Mouse (Mus musculus): ENCODE data around the gene Myof.

Myof gene

GRCm38 (mm10) chr19:38043281-38043981 is at the start of gene Myof:
TSS of gene Myof (minus strand) at chr19:38043577.
- DNase-seq (ENCODE audit: low read depth, low spot score), result peak; percentile 6

- no peak for DNase-seq (ENCODE audit: low read depth, low spot score)
These were observed 48.2 kb upstream of the Myof start for GRCm38 (mm10) chr19:38091512-38091985.

GRCm38 (mm10) chr19:38089358-38089757 is 46.0 kb upstream of the Myof start:
- no peak for DNase-seq (ENCODE audit: low read depth, low spot score)

GRCm38 (mm10) chr19:38086948-38087551 is 43.7 kb upstream of the Myof start:
- DNase-seq (ENCODE audit: low read depth, low spot score), result no peak

- DNase-seq (ENCODE audit: low read depth, low spot score), result no peak
These were observed 42.5 kb upstream of the Myof start for GRCm38 (mm10) chr19:38085841-38086240.

- no peak for DNase-seq (ENCODE audit: low read depth, low spot score)
These were observed 39.7 kb upstream of the Myof start for GRCm38 (mm10) chr19:38082931-38083525.

GRCm38 (mm10) chr19:38081361-38081760 is 38.0 kb upstream of the Myof start:
- no peak for DNase-seq (ENCODE audit: low read depth, low spot score)

- no peak for DNase-seq (ENCODE audit: low read depth, low spot score)
These were observed 34.6 kb upstream of the Myof start for GRCm38 (mm10) chr19:38077851-38078540.

GRCm38 (mm10) chr19:38076251-38076650 is 32.9 kb upstream of the Myof start:
- no peak for DNase-seq (ENCODE audit: low read depth, low spot score)

- DNase-seq (ENCODE audit: low read depth, low spot score), result no peak
These were observed 31.7 kb upstream of the Myof start for GRCm38 (mm10) chr19:38075051-38075450.

GRCm38 (mm10) chr19:38073226-38073625 is 29.8 kb upstream of the Myof start:
- no peak for DNase-seq (ENCODE audit: low read depth, low spot score)

- no peak for DNase-seq (ENCODE audit: low read depth, low spot score)
These were observed 20.7 kb upstream of the Myof start for GRCm38 (mm10) chr19:38064051-38064450.

GRCm38 (mm10) chr19:38063201-38063600 is 19.8 kb upstream of the Myof start:
- DNase-seq (ENCODE audit: low read depth, low spot score), result no peak

- no peak for DNase-seq (ENCODE audit: low read depth, low spot score)
These were observed 13.6 kb upstream of the Myof start for GRCm38 (mm10) chr19:38056931-38057330.

- DNase-seq (ENCODE audit: low read depth, low spot score), result no peak
These were observed 12.9 kb upstream of the Myof start for GRCm38 (mm10) chr19:38056276-38056675.

- DNase-seq (ENCODE audit: low read depth, low spot score), result peak; percentile 3
These were observed 12.4 kb upstream of the Myof start for GRCm38 (mm10) chr19:38055798-38056197.

GRCm38 (mm10) chr19:38054720-38055192 is 11.4 kb upstream of the Myof start, which contains the start of gene Cep55:
TSS of gene Cep55 (plus strand) at chr19:38055011.
- DNase-seq (ENCODE audit: low read depth, low spot score), result peak; percentile 98

GRCm38 (mm10) chr19:38054149-38054719 is 10.9 kb upstream of the Myof start:
- no peak for DNase-seq (ENCODE audit: low read depth, low spot score)

- DNase-seq (ENCODE audit: low read depth, low spot score), result no peak
These were observed 10.1 kb upstream of the Myof start for GRCm38 (mm10) chr19:38053227-38054041.

GRCm38 (mm10) chr19:38049686-38050085 is 6.3 kb upstream of the Myof start:
- no peak for DNase-seq (ENCODE audit: low read depth, low spot score)

- DNase-seq (ENCODE audit: low read depth, low spot score), result no peak
These were observed 1.8 kb upstream of the Myof start for GRCm38 (mm10) chr19:38045198-38045597.
